Mouse (Mus musculus): Measurements from ENCODE around the gene Pcgf3. TPM values are rescaled to one million over a fixed set of nuclear protein-coding genes. Genes with fewer than 3 reads are reported as not detected.

Gene Pcgf3
- polyA plus RNA-seq (2012; ENCODE audit: low replicate concordance): 12.2 and 16.4 TPM in 2 replicates

DNA sequence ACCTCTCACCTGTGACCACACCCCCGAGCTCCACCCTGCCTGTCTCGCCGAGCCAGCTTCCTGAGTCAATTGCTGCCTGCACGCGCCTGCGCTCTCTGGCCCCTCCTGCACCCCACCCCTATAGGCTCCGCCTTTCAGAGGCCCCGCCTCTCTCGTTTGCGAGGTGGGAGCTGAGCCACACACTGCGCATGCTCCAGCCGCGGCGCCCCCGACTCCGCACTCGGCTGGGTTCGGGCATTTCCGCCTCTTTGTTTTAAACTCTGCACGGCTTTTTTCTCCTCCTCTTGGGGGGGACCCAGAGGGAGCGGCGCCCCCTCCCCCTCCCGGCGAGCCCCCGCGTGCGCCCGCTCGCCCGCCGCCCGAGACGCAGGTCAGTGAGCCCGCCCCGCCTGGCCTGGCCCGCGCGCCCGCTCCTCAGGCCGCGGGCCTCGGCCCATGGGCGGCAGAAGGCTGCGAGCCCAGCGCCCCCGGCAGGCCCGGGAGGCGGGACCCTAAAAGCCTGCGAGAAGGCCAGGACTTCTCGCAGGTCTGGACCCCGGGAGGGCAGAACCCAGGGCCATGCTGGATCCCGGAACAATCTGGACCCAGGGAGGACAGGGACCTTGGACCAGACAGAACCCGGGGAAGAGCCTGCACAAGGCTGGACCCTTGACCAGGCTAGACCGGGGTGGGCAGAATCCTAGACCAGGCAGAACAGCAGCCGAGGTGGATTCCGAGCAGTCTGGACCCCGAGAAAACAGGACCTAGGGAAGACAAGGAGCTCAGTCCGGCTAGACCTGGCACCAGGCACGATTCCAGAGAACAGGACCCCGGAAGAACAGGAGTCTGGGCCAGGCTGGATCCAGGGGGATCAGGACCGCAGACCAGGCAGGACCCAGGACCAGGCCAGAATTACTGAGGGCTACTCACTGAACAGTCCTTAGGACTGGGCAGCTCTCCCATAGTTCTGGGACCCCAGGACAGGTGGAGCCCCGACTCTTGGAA is at the start of gene Pcgf3:
Pcgf3 (plus strand) TSS at position 151 of the 984 bp plus-strand sequence.

GRCm38 (mm10) chr5:108433804-108434587 is 27.0 kb upstream of the Pcgf3 start, which contains the start of gene Atp5k:
TSS of gene Atp5k (minus strand) at chr5:108434448.

GRCm38 (mm10) chr5:108448785-108449668 is 12.0 kb upstream of the Pcgf3 start, which contains the start of gene Mfsd7a:
TSS of gene Mfsd7a (minus strand) at chr5:108448891.

GRCm38 (mm10) chr5:108549489-108550206 is 88.6 kb downstream of the Pcgf3 start, which contains the start of gene Cplx1:
TSS of gene Cplx1 (minus strand) at chr5:108550024.

Other genes with a start within 250 kb of the Pcgf3 start
- 20.5 and 32.3 TPM in 2 replicates for gene Dr1, start 192.3 kb upstream of the Pcgf3 start, polyA plus RNA-seq (2012; ENCODE audit: low replicate concordance)
- 0.68 and 1.2 TPM in 2 replicates for gene Pigg, start 148.6 kb upstream of the Pcgf3 start, polyA plus RNA-seq (2012; ENCODE audit: low replicate concordance)
- 0.12 and 0.35 TPM in 2 replicates for gene Gm42517, start 93.3 kb upstream of the Pcgf3 start, polyA plus RNA-seq (2012; ENCODE audit: low replicate concordance)
- gene Pde6b, start 72.8 kb upstream of the Pcgf3 start, polyA plus RNA-seq (2012; ENCODE audit: low replicate concordance): not detected in 2 replicates
- 25.5 and 43.8 TPM in 2 replicates for gene Atp5k, start 26.8 kb upstream of the Pcgf3 start, polyA plus RNA-seq (2012; ENCODE audit: low replicate concordance)
- 0.58 and 1.2 TPM in 2 replicates for gene Mfsd7a, start 12.3 kb upstream of the Pcgf3 start, polyA plus RNA-seq (2012; ENCODE audit: low replicate concordance)
- gene Cplx1, start 88.8 kb downstream of the Pcgf3 start, polyA plus RNA-seq (2012; ENCODE audit: low replicate concordance): 0.24 and 0.42 TPM in 2 replicates
- gene Gak, start 168.5 kb downstream of the Pcgf3 start, polyA plus RNA-seq (2012; ENCODE audit: low replicate concordance): 78.6 and 91.9 TPM in 2 replicates
- 2.8 and 4.8 TPM in 2 replicates for gene Tmem175, start 168.5 kb downstream of the Pcgf3 start, polyA plus RNA-seq (2012; ENCODE audit: low replicate concordance)
- 19.4 and 24.3 TPM in 2 replicates for gene Idua, start 199.1 kb downstream of the Pcgf3 start, polyA plus RNA-seq (2012; ENCODE audit: low replicate concordance)
- gene Dgkq, start 208.4 kb downstream of the Pcgf3 start, polyA plus RNA-seq (2012; ENCODE audit: low replicate concordance): 6.7 and 11.7 TPM in 2 replicates
- 0.11 and 2.2 TPM in 2 replicates for gene Slc26a1, start 214.3 kb downstream of the Pcgf3 start, polyA plus RNA-seq (2012; ENCODE audit: low replicate concordance)
- gene Fgfrl1, start 231.2 kb downstream of the Pcgf3 start, polyA plus RNA-seq (2012; ENCODE audit: low replicate concordance): 4.9 and 9.6 TPM in 2 replicates